Mouse (Mus musculus): ENCODE measurements around the gene Jade2. TPM values are rescaled to one million over a fixed set of nuclear protein-coding genes. Genes with fewer than 3 reads are reported as not detected.

Gene Jade2
- total and polyA plus RNA-seq, 3 experiments: 25.6 to 60.1 (median 58.2) TPM

- H3K36me3 ChIP-seq (replicated peaks in 1 of 2; ENCODE audit: control insufficient read depth in 1 of 2, insufficient read depth in 1 of 2, low read length in 1 of 2): peaks cover 26 to 70% of the 10 kb centered on the region in 2 experiments
- peak overlapping the region; percentile 98; the same call in 1 of the 2 replicates for H3K9ac ChIP-seq (ENCODE audit: insufficient read depth, low read depth)
- dilution Hi-C loops (cut with MboI; ENCODE audit: extremely low pct_ligation_motif_present, extremely low pct_unique_long_range_greater_than_20kb, low sequenced_read_pairs) (no loop called here), in situ Hi-C loops (cut with MboI; ENCODE audit: low pct_ligation_motif_present, low pct_unique_long_range_greater_than_20kb, low sequenced_read_pairs) (loop anchor here (5.0 kb wide), 1 partner anchor 34 kb away; no protein-coding TSS in a partner anchor)
- peaks cover 51 to 83% of the 10 kb centered on the region in 2 experiments for H3K4me1 ChIP-seq (ENCODE audit: control insufficient read depth in 1 of 2, insufficient read depth in 2 of 2)
- no peaks in the 10 kb centered on the region for H3K9me3 ChIP-seq (replicated peaks; ENCODE audit: low read length)
- peaks cover 87% of the 10 kb centered on the region for H3K79me2 ChIP-seq (replicated peaks; ENCODE audit: control insufficient read depth, extremely low read depth, insufficient read depth, poor library complexity, severe bottlenecking)
- no peak for DNase-seq (ENCODE audit: extremely low read depth)
- TF ChIP-seq UBTF (IDR thresholded peaks at IDR 0.05; ENCODE audit: low read depth, low read length) (0 out of 2 replicates have a peak, but pooled peaks have one; percentile 22), USF2 (conservative IDR thresholded peaks at IDR 0.05; ENCODE audit: low read depth, low read length) (no peak), TCF12 (IDR thresholded peaks at IDR 0.05; ENCODE audit: low read depth, low read length) (peak; percentile 58)
- no peak overlapping the region for H3K4me3 ChIP-seq (replicated peaks in 1 of 3; ENCODE audit: low read depth in 2 of 3, low read length in 2 of 3, poor library complexity in 1 of 3)
- H3K27ac ChIP-seq (ENCODE audit: insufficient read depth, low read depth): peak overlapping the region; percentile 83
- peak overlapping the region; percentile 80 for H3K4me2 ChIP-seq (ENCODE audit: insufficient read depth, low read depth, poor library complexity, severe bottlenecking)
- no peaks in the 10 kb centered on the region for H3K27me3 ChIP-seq (replicated peaks)
These were observed 6.6 kb downstream of the Jade2 start for GRCm38 (mm10) chr11:51850741-51851330.

- DNase-seq (ENCODE audit: extremely low read depth): no peak
- H3K79me2 ChIP-seq (replicated peaks; ENCODE audit: control insufficient read depth, extremely low read depth, insufficient read depth, poor library complexity, severe bottlenecking): peaks cover 78% of the 10 kb centered on the region
- in situ Hi-C loops (cut with MboI; ENCODE audit: low pct_ligation_motif_present, low pct_unique_long_range_greater_than_20kb, low sequenced_read_pairs): no loop called here
- peak overlapping the region; percentile 93; the same call in 1 of the 2 replicates for H3K27ac ChIP-seq (ENCODE audit: insufficient read depth, low read depth)
- no peak overlapping the region for H3K4me2 ChIP-seq (ENCODE audit: insufficient read depth, low read depth, poor library complexity, severe bottlenecking)
- dilution Hi-C loops (cut with MboI; ENCODE audit: extremely low pct_ligation_motif_present, extremely low pct_unique_long_range_greater_than_20kb, low sequenced_read_pairs): no loop called here
- no peak overlapping the region for H3K9ac ChIP-seq (ENCODE audit: insufficient read depth, low read depth)
- no peak overlapping the region for H3K4me3 ChIP-seq (replicated peaks in 1 of 3; ENCODE audit: low read depth in 2 of 3, low read length in 2 of 3, poor library complexity in 1 of 3)
- peaks cover 70 to 100% of the 10 kb centered on the region in 2 experiments for H3K4me1 ChIP-seq (ENCODE audit: control insufficient read depth in 1 of 2, insufficient read depth in 2 of 2)
- H3K9me3 ChIP-seq (replicated peaks; ENCODE audit: low read length): no peaks in the 10 kb centered on the region
- TF ChIP-seq ELF1 (IDR thresholded peaks at IDR 0.05; ENCODE audit: low read depth, low read length): no peak
- TF ChIP-seq POLR2A (IDR thresholded peaks at IDR 0.05; ENCODE audit: low read depth, low read length): no peak
- TF ChIP-seq SIN3A (IDR thresholded peaks at IDR 0.05; ENCODE audit: low read length): no peak
- TF ChIP-seq JUND (conservative IDR thresholded peaks at IDR 0.05; ENCODE audit: low read depth, low read length): no peak
- TF ChIP-seq ZKSCAN1 (IDR thresholded peaks at IDR 0.05; ENCODE audit: borderline replicate concordance, low read depth, low read length): peak; percentile 77
- TF ChIP-seq ZMIZ1 (IDR thresholded peaks at IDR 0.05; ENCODE audit: low read depth, low read length): 0 out of 2 replicates have a peak, but pooled peaks have one; percentile 14
- peaks cover 32 to 90% of the 10 kb centered on the region in 2 experiments for H3K36me3 ChIP-seq (replicated peaks in 1 of 2; ENCODE audit: control insufficient read depth in 1 of 2, insufficient read depth in 1 of 2, low read length in 1 of 2)
- no peaks in the 10 kb centered on the region for H3K27me3 ChIP-seq (replicated peaks)
These were observed 9.1 kb downstream of the Jade2 start for GRCm38 (mm10) chr11:51848324-51848723.

GRCm38 (mm10) chr11:51847902-51848301 lies 9.6 kb downstream of the Jade2 start:
- H3K4me1 ChIP-seq (ENCODE audit: control insufficient read depth in 1 of 2, insufficient read depth in 2 of 2): peaks cover 71 to 100% of the 10 kb centered on the region in 2 experiments
- no peak for DNase-seq (ENCODE audit: extremely low read depth)

More at GRCm38 (mm10) chr11:51847902-51848301, 9.6 kb downstream of the Jade2 start:
- no peaks in the 10 kb centered on the region for H3K9me3 ChIP-seq (replicated peaks; ENCODE audit: low read length)
- H3K4me3 ChIP-seq (replicated peaks in 1 of 3; ENCODE audit: low read depth in 2 of 3, low read length in 2 of 3, poor library complexity in 1 of 3): no peak overlapping the region
- H3K27ac ChIP-seq (ENCODE audit: insufficient read depth, low read depth): peak overlapping the region; percentile 93
- H3K36me3 ChIP-seq (replicated peaks in 1 of 2; ENCODE audit: control insufficient read depth in 1 of 2, insufficient read depth in 1 of 2, low read length in 1 of 2): peaks cover 32 to 90% of the 10 kb centered on the region in 2 experiments
- H3K27me3 ChIP-seq (replicated peaks): no peaks in the 10 kb centered on the region
- dilution Hi-C loops (cut with MboI; ENCODE audit: extremely low pct_ligation_motif_present, extremely low pct_unique_long_range_greater_than_20kb, low sequenced_read_pairs) (no loop called here), in situ Hi-C loops (cut with MboI; ENCODE audit: low pct_ligation_motif_present, low pct_unique_long_range_greater_than_20kb, low sequenced_read_pairs) (no loop called here)
- H3K9ac ChIP-seq (ENCODE audit: insufficient read depth, low read depth): no peak overlapping the region
- H3K4me2 ChIP-seq (ENCODE audit: insufficient read depth, low read depth, poor library complexity, severe bottlenecking): no peak overlapping the region
- no peak for TF ChIP-seq ZC3H11A (IDR thresholded peaks at IDR 0.05; ENCODE audit: low read depth, low read length)
- TF ChIP-seq ZMIZ1 (IDR thresholded peaks at IDR 0.05; ENCODE audit: low read depth, low read length): 0 out of 2 replicates have a peak, but pooled peaks have one; percentile 28
- no peak for TF ChIP-seq MAZ (IDR thresholded peaks at IDR 0.05; ENCODE audit: low read depth, low read length)
- no peak for TF ChIP-seq SIN3A (IDR thresholded peaks at IDR 0.05; ENCODE audit: low read length)
- no peak for TF ChIP-seq SMC3 (IDR thresholded peaks at IDR 0.05; ENCODE audit: low read depth, low read length)
- TF ChIP-seq KAT2A (IDR thresholded peaks at IDR 0.05; ENCODE audit: insufficient replicate concordance, low read length): no peak
- H3K79me2 ChIP-seq (replicated peaks; ENCODE audit: control insufficient read depth, extremely low read depth, insufficient read depth, poor library complexity, severe bottlenecking): peaks cover 74% of the 10 kb centered on the region
